Mouse (Mus musculus) layer of hippocampus, adult 9-11 months (tissue): ENCODE results near the gene Gm5269.

Experiments
- DNase-seq: peaks from one replicate; pipeline ENCODE4 v3.0.0; 2022

Gm5269 gene

DNA sequence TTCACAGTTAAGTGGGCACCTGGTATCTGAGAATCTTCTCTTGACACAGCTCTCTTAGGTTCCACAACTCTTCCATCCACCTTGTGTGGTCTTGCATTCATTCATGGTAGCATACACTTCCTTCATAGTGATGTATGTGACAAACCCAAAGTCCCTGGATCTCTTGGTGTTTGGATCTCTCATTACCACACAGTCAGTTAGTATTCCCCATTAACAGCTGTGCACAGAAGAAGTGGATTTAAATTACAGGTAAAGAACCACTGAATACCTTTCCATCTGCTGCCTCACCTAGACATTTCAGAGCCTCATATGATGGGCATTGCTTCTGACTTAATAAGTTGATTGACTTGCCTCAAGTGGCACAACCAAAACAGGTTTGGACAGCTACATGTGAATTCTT lies at the start of gene Gm5269:
Gm5269 (minus strand) TSS at position 101 of the 400 bp plus-strand sequence.
- DNase-seq, result no peak

GRCm38 (mm10) chr1:45931127-45931526 lies 41.1 kb upstream of the Gm5269 start:
- DNase-seq, result no peak

GRCm38 (mm10) chr1:45926911-45927310 lies 36.8 kb upstream of the Gm5269 start:
- no peak for DNase-seq

- no peak for DNase-seq
These were observed 36.3 kb upstream of the Gm5269 start, which contains the start of gene Slc40a1 for GRCm38 (mm10) chr1:45926393-45926763. Gene Slc40a1, minus strand, starts transcription at chr1:45926523.

GRCm38 (mm10) chr1:45925500-45926392 lies 35.7 kb upstream of the Gm5269 start:
- peak; percentile 60 for DNase-seq

- peak; percentile 5 for DNase-seq
These were observed 35.0 kb upstream of the Gm5269 start for GRCm38 (mm10) chr1:45925131-45925499.

GRCm38 (mm10) chr1:45924516-45924915 lies 34.4 kb upstream of the Gm5269 start:
- DNase-seq, result no peak

DNA sequence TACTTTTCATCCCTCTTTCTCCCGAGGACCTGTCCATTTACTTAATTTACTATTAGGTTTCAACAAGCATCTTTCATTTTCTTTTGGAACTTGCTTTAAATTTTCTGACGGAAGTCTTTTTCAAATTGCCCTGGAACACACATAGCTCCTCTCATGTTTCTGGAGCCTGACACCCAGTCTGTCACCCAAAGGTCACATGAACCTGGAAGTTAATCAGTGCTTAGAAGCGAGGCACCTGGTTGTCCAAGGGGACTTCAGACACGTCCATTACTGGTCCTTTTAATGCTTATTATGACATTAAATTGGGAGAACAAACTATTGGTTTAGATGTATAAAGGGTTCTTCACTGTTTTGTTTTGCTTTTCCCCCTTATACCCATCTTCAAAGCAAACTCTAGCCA lies 33.2 kb upstream of the Gm5269 start:
- no peak for DNase-seq

- DNase-seq, result no peak
These were observed 30.6 kb upstream of the Gm5269 start for GRCm38 (mm10) chr1:45920703-45921102.

DNA sequence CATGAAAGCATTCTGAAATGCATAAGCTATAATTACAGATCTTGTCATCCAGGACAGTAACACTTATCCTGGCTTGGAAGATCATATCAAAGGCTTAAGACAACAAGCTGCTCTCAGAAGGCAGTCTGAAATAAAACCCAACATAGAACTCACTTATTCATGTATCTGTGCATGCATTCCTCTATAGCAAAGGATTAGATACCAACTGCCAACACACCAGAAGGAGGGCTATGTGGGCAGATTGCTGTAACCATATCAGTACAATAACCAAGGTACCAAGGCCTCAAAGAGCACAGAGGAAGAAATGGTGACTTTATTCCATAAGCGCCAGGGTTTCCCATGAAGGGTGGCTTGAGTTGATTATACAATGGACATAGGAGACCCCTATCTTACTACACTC lies 29.7 kb upstream of the Gm5269 start:
- DNase-seq, result no peak

DNA sequence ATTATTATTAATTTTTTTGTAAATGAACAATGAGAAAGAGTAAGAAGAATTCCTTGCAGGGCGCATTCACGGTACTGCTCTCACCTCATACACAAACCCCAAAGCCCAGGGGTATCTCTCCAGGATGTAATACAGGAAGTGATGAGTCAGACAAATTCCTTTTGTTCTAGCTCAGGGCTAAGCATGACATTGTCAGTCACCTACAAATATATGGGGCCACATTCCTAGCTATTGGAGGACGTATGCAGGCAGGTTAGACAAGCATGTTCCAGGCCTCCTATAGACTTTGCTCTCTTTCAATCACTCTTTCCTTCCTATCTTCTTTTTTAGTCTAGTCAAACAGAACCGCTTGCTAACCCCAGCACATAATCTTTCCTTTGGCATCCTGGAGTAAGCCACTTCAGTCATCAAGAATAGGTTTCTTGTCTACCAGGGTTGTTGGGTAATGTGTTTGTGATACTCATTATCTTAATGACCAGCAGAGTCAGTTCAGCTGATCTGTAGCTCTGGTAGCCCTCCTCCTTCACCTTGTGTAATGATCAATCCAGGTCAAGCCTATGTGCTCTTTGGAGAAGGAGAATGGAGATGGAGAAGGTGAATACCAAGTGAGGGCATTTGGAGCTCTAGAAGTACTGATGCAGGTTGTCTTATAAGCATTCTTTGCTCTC lies 27.2 kb upstream of the Gm5269 start:
- DNase-seq, result no peak

- no peak for DNase-seq
These were observed 26.1 kb upstream of the Gm5269 start for GRCm38 (mm10) chr1:45916174-45916573.

- DNase-seq, result no peak
These were observed 24.2 kb upstream of the Gm5269 start for GRCm38 (mm10) chr1:45914236-45914635.

GRCm38 (mm10) chr1:45905107-45905821 lies 15.2 kb upstream of the Gm5269 start:
- no peak for DNase-seq

GRCm38 (mm10) chr1:45904161-45904560 lies 14.1 kb upstream of the Gm5269 start:
- no peak for DNase-seq

DNA sequence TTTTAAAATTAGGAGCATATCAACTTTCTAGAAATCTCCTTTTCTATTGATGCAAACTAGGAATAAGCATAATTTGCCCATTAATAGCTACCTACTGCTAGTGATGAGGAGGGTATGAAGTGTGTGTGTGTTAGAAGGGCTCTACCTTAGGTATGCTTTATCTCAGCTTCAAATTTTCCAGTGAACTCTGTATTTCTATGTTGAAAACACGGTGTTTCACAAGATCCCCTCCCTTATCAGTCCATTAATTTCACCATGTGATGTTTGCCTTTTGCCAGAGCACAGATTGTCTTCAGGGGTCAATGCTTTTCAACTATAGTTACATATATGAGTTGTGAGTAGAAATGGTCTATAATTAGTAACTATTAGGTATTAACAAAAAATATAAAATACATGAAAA lies 8.0 kb upstream of the Gm5269 start:
- no peak for DNase-seq

GRCm38 (mm10) chr1:45894168-45894912 lies 4.3 kb upstream of the Gm5269 start:
- no peak for DNase-seq

DNA sequence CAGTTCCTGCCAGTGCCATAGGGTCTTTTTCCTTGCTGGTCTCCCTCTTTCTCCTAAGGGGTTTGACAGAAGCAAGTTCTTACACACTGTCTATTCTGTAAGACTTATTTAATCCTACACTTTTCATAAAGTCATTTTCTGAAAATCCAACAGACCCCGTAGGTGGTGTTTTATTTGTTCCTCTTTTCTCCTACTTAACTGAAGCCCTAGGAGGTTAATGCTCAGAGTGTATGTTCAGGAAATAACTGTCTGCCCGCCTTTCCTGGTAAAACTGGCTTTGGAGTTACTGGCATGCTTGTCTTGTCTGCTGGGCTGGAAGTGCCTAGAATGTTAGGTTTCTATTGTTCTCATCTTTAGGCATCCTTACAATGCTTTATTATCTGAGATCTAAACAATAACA lies 1.9 kb upstream of the Gm5269 start:
- no peak for DNase-seq

DNA sequence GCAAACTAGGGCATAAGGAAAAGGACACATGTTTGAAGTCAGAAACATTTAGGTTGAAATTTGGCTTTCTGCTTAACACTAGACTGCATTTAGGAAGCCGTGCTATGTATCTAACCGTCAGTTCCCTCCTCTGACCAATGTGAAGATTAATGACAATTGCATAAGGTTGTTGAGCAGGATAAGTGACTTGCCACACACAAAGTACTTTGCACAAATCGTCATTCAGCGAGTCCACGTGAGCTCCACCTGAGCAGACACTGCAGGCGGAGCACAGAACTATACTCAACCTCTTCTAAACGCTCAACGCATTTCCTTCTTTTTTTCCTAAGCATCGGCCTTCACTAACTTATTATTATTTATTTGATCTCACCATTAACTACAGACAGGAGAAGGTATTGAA lies 3.3 kb downstream of the Gm5269 start:
- DNase-seq, result no peak

- no peak for DNase-seq
These were observed 6.7 kb downstream of the Gm5269 start for GRCm38 (mm10) chr1:45883378-45883777.

DNA sequence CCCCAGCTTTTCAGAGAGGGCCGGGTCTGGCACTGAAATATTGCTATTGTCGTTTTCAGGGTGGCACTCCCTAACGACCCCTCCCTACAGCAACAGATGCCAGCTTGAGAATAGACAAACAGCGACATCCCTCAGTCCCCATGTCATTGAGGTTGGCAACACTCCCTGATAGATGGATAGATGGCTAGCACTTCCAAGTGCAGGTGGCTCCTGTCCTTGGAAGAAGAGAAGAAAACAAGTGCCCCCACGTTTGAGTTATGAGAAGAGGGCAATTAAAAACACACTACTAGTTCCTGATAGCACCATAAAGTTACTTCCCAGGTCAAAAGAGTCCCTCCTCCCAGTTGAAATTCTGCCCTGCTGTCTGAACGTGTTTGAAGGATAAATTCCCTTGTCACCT lies 8.0 kb downstream of the Gm5269 start:
- DNase-seq, result no peak

DNA sequence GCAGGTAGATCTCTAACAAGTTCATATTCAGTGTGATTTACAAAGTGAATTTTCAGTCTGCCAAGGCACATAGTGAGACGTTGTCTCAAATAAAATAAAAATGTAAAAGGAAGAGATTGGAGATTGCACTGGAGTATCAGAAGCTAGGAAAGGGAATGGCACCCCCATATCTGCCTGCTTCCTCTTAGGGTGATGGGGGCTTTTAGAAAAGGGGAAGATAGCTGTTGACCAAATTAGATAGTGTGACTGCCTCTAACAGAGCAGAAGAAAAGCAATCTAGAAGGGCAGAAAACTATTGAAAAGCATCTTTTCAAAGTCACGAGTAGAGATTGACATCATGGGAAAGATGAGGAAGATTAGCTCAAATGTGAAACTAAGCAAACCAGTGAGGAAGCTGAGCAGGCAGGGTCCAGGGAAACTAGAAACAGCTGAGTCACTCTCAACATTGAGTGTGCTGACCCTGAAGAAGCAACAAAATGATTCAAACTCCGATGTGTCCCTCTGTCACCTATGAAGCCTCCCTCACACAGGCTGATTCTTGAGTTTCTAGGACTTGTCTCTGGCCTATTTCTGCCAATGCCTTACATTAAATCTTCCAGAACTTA lies 8.7 kb downstream of the Gm5269 start:
- no peak for DNase-seq

GRCm38 (mm10) chr1:45877463-45877862 lies 12.6 kb downstream of the Gm5269 start:
- no peak for DNase-seq
